Mouse (Mus musculus) thymus, postnatal 25 days (tissue): ENCODE results near the gene Pelp1.
A peak's percentile ranks its signal among the peaks of the same experiment; 100 is the strongest.
"Not testable (repeated sequence)": the region's sequence is repeated elsewhere in the genome, so short reads cannot be mapped to it uniquely, and the experiment has no call there.

Experiments
- DNase-seq: peaks from one replicate; pipeline ENCODE4 v3.0.0; 2022

Pelp1 gene

GRCm38 (mm10) chr11:70409594-70410296 lies at the start of gene Pelp1:
Pelp1 (minus strand) TSS chr11:70410031.
- DNase-seq: peak; percentile 93

GRCm38 (mm10) chr11:70458688-70459600 lies 49.1 kb upstream of the Pelp1 start, which contains the start of gene Zmynd15:
Zmynd15 (plus strand) TSS chr11:70459433.
- DNase-seq: no peak

- DNase-seq: no peak
Observed at GRCm38 (mm10) chr11:70453261-70454044, 43.6 kb upstream of the Pelp1 start.

GRCm38 (mm10) chr11:70451797-70452498 lies 42.1 kb upstream of the Pelp1 start, which contains the start of gene Med11:
Med11 (plus strand) TSS chr11:70451919.
- DNase-seq: peak; percentile 93

- DNase-seq: no peak
Observed at GRCm38 (mm10) chr11:70450926-70451325, 41.1 kb upstream of the Pelp1 start.

GRCm38 (mm10) chr11:70447373-70447772 lies 37.5 kb upstream of the Pelp1 start:
- no peak for DNase-seq

- DNase-seq: no peak
Observed at GRCm38 (mm10) chr11:70446756-70447155, 36.9 kb upstream of the Pelp1 start.

- no peak for DNase-seq
Observed at GRCm38 (mm10) chr11:70444667-70445066, 34.8 kb upstream of the Pelp1 start.

GRCm38 (mm10) chr11:70443964-70444363 lies 34.1 kb upstream of the Pelp1 start:
- no peak for DNase-seq

- DNase-seq: no peak
Observed at GRCm38 (mm10) chr11:70441882-70442281, 32.1 kb upstream of the Pelp1 start.

- no peak for DNase-seq
Observed at GRCm38 (mm10) chr11:70440637-70441036, 30.8 kb upstream of the Pelp1 start.

GRCm38 (mm10) chr11:70438728-70439374 lies 29.0 kb upstream of the Pelp1 start:
- DNase-seq: no peak

- peak; percentile 27 for DNase-seq
Observed at GRCm38 (mm10) chr11:70437426-70437825, 27.6 kb upstream of the Pelp1 start.

GRCm38 (mm10) chr11:70435476-70435875 lies 25.6 kb upstream of the Pelp1 start:
- peak; percentile 73 for DNase-seq

GRCm38 (mm10) chr11:70433951-70434350 lies 24.1 kb upstream of the Pelp1 start:
- peak; percentile 23 for DNase-seq

- no peak for DNase-seq
Observed at GRCm38 (mm10) chr11:70433569-70433943, 23.7 kb upstream of the Pelp1 start.

GRCm38 (mm10) chr11:70432895-70433568 lies 23.2 kb upstream of the Pelp1 start:
- DNase-seq: peak; percentile 44

GRCm38 (mm10) chr11:70432048-70432894 lies 22.4 kb upstream of the Pelp1 start, which contains the start of gene Arrb2:
Arrb2 (plus strand) TSS chr11:70432635.
- peak; percentile 99 for DNase-seq

- DNase-seq: no peak
Observed at GRCm38 (mm10) chr11:70431574-70431973, 21.7 kb upstream of the Pelp1 start.

- DNase-seq: not testable (repeated sequence)
Observed at GRCm38 (mm10) chr11:70426598-70426997, 16.8 kb upstream of the Pelp1 start.
